Mouse (Mus musculus): ENCODE data around the gene Gm45140.

GRCm38 (mm10) chr6:87742804-87743203, 92.8 kb downstream of the Gm45140 start:
- no peak for TF ChIP-seq GATA1 (IDR thresholded peaks at IDR 0.05; ENCODE audit: low read length)
- TF ChIP-seq TAL1 (IDR thresholded peaks at IDR 0.05; ENCODE audit: low read length), result no peak
